Mouse (Mus musculus) small intestine, adult 2 months (tissue): Measurements from ENCODE around the gene Syt13. TPM values are rescaled to one million over a fixed set of nuclear protein-coding genes. Genes with fewer than 3 reads are reported as not detected.

Experiments
- H3K27ac ChIP-seq: fragments of 200-500 bp; 2 replicates; pipeline ENCODE4 v1.5.1; 2012; ENCODE audit warnings: low read depth, low read length, control low read depth, inconsistent platforms; ENCODE audit not compliant: insufficient read depth
- H3K27me3 ChIP-seq: fragments of 200-500 bp; 2 replicates; pipeline ENCODE4 v1.6.1; 2012; ENCODE audit warnings: mild to moderate bottlenecking, moderate library complexity, low read length, inconsistent platforms; ENCODE audit not compliant: control insufficient read depth, insufficient read depth
- H3K36me3 ChIP-seq: fragments of 200-500 bp; 2 replicates; pipeline ENCODE4 v1.6.1; 2012; ENCODE audit warnings: mild to moderate bottlenecking, low read length, control low read depth, inconsistent platforms; ENCODE audit not compliant: control insufficient read depth, insufficient read depth
- H3K4me1 ChIP-seq: fragments of 200-500 bp; 2 replicates; pipeline ENCODE4 v1.6.1; 2012; ENCODE audit warnings: low read length, inconsistent platforms, mixed read lengths; ENCODE audit not compliant: control insufficient read depth, insufficient read depth, insufficient read length
- H3K4me3 ChIP-seq: fragments of 200-500 bp; 2 replicates; pipeline ENCODE4 v1.5.1; 2012; ENCODE audit warnings: low read depth, mild to moderate bottlenecking, control low read depth, inconsistent platforms, low read length, moderate library complexity
- CTCF ChIP-seq: fragments of 200-500 bp; IDR thresholded peaks from 2 replicates; pipeline ENCODE4 v1.5.1; 2012; ENCODE audit warnings: low read depth, mild to moderate bottlenecking, control low read depth, inconsistent platforms, low read length, moderate library complexity, mixed read lengths; ENCODE audit not compliant: insufficient replicate concordance, insufficient read length; ENCODE audit errors: extremely low read depth
- POLR2A ChIP-seq: fragments of 200-500 bp; IDR thresholded peaks from 2 replicates; pipeline ENCODE4 v1.6.1; 2012; ENCODE audit warnings: low read depth, mild to moderate bottlenecking, control low read depth, inconsistent platforms, low read length, moderate library complexity
- WGBS: fragments of 180-500 bp; shearing (Covaris S2); methylation state at CpG from one replicate; pipeline ENCODE4 v1.1.7; 2018; 5-methylcytosine and 5-hydroxymethylcytosine counted together
- polyA plus RNA-seq: library from polyadenylated mRNA; depleted of rRNA; stranded (reverse); fragments of >200 nt; gene quantifications from 2 replicates; pipeline ENCODE4 v1.2.3, GENCODE M21; 2012

The Syt13 gene
- polyA plus RNA-seq, 1 experiment = 3.7 TPM

DNA sequence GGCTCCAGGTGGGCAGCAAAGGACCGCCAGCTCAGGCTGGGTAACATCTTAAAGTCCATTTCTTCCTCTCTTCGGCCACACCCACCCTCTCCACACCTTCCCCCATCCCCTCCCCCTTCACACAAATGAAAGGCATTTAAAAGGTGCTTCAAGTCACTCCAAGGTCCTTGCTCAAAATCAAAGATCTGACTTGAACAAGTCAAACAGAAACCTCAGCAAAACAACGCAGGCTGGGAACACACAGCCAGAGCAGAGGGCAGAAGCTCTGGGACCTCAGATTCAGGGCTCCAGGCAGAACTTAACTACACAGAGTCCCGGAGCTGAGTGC lies 52.9 kb downstream of the Syt13 start:
- H3K27ac ChIP-seq = no peak overlapping the region
- H3K4me1 ChIP-seq = no peaks in the 10 kb centered on the region
- H3K27me3 ChIP-seq = no peaks in the 10 kb centered on the region
- H3K36me3 ChIP-seq = no peaks in the 10 kb centered on the region
- no peak overlapping the region for H3K4me3 ChIP-seq
- TF ChIP-seq CTCF = no peak
- TF ChIP-seq POLR2A = no peak
- WGBS = 31% methylated on average over 4 of the region's 4 CpGs

DNA sequence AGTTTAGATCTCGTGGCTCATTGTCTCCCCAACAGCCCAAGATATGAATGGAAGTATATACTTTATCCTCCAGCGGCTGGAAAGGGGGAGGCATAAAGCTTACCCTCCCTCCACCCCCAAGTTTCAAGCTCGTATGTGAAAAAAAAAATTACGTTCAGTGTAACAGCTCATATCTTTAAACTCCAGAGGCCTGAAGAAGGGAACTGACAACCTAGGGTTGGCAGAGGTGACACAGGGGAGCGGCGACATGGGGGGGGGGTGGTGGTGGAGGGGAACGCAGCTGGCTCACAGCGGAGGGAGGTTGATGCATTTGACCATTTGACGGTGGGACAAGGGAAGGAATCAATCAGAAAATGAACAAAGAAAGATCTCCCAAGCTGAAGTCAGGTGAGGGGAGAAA lies 56.2 kb downstream of the Syt13 start:
- WGBS = 87% methylated on average over 9 of the region's 9 CpGs
- Histone ChIP-seq H3K4me3 (no peak overlapping the region), H3K36me3 (no peaks in the 10 kb centered on the region), H3K27me3 (no peaks in the 10 kb centered on the region), H3K4me1 (no peaks in the 10 kb centered on the region), H3K27ac (no peak overlapping the region)
- TF ChIP-seq CTCF (no peak), POLR2A (no peak)

DNA sequence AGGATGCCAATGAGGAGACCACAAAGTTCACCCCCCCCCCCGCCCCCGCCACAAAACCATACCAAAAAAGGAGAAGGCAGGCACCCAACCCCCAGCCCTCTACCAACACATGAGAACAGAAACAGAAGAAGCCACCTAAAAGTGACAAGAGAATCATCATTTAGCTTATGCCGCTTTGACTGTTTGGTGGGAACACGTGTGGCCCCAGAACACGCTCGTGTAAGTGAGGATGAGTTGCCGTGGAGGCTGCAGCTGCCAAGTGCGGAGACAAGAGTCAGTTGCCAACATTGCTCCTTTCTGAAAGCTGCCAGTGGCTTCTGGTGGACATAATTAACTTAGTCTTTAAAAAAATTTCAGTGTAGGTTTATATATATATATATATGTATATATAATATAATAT lies 56.6 kb downstream of the Syt13 start:
- Histone ChIP-seq H3K36me3 (no peaks in the 10 kb centered on the region), H3K27me3 (no peaks in the 10 kb centered on the region), H3K27ac (no peak overlapping the region), H3K4me3 (no peak overlapping the region), H3K4me1 (no peaks in the 10 kb centered on the region)
- 91% methylated on average over 8 of the region's 8 CpGs for WGBS
- TF ChIP-seq POLR2A (no peak), CTCF (no peak)

DNA sequence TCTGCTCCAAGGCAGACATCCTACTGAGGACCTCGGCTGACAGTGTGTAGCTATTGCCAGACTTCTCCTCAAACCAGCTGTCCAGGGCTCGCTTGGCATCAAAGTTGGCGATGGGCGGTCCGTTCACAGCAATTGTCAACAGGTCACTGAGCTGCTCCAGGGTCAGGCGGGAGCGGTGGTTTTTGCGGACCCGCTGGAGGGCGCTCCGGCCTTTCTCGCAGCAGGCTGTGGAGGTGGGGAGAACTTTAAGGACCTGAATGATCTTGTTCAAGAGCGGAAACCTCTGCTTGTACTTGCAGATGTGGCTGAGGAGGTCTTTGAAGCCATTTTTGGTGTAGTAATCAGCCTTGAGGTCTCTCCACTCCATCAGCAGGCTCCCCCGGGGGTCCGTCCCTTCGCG lies 57.2 kb downstream of the Syt13 start:
- no peak for TF ChIP-seq POLR2A
- H3K27ac ChIP-seq = no peak overlapping the region
- no peak overlapping the region for H3K4me3 ChIP-seq
- 95% methylated on average over 17 of the region's 17 CpGs for WGBS
- H3K27me3 ChIP-seq = no peaks in the 10 kb centered on the region
- no peaks in the 10 kb centered on the region for H3K36me3 ChIP-seq
- H3K4me1 ChIP-seq = no peaks in the 10 kb centered on the region

DNA sequence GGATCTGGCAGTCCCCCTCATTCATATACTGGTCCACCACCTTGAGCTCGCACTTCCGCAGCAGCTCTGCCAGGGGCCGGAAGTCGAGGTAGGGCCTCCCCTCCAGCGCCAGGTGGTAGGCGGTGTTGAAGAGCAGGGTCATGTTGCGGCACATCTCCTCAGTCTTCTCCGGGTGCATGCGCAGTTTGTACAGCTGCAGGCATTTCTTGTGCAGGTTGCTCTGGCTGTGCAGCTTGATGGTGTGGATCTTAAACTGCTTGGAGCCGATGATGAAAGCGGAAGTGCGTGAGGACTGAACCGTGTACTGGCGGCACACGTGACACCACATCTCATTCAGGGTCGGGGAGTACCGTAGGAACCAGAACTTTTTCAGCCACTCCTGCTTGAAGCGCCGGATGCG lies 58.7 kb downstream of the Syt13 start:
- no peaks in the 10 kb centered on the region for H3K27me3 ChIP-seq
- H3K4me1 ChIP-seq = no peaks in the 10 kb centered on the region
- WGBS = 96% methylated on average over 20 of the region's 20 CpGs
- H3K27ac ChIP-seq = no peak overlapping the region
- no peaks in the 10 kb centered on the region for H3K36me3 ChIP-seq
- TF ChIP-seq POLR2A (no peak), CTCF (no peak)
- no peak overlapping the region for H3K4me3 ChIP-seq

DNA sequence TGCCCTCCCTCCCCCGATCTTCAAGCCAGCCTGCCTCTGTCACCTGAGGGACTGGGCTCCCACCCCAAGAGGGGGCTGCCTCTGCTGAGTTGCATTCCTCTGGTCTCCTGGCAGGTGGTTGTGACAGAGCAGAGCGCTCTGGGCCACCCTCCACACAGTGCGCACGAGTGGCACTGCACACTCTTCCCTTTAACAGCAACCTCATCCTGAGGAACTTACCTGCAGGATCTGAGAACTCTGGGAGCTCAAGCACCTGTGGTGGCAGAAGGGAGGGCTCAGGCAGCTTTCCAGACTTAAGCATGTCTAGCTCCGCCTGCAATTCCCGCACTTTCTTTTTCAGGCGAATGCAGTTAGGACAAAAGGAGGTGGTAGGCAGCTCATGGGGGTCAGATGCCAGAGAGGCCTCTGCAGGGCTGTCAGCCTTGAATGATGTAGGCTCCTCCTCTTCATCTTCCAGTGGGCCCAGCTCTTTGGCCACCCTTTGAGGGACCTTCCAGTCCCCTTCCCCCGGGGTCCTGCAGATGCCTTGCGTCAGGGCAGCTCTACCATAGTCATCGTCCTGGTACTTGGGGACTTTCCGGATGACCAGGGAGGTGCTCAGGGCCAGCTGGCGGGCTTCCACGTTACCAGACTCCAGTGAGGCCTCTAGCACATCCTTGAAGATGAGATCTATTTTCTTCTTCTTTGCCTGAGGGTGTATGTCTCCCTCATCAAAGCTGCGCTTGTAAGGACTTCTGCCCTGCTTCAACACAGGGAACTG lies 60.3 kb downstream of the Syt13 start:
- H3K36me3 ChIP-seq = no peaks in the 10 kb centered on the region
- no peak for TF ChIP-seq CTCF
- no peak for TF ChIP-seq POLR2A
- no peak overlapping the region for H3K27ac ChIP-seq
- H3K4me3 ChIP-seq = no peak overlapping the region
- no peaks in the 10 kb centered on the region for H3K27me3 ChIP-seq
- H3K4me1 ChIP-seq = no peaks in the 10 kb centered on the region
- 83% methylated on average over 14 of the region's 14 CpGs for WGBS

DNA sequence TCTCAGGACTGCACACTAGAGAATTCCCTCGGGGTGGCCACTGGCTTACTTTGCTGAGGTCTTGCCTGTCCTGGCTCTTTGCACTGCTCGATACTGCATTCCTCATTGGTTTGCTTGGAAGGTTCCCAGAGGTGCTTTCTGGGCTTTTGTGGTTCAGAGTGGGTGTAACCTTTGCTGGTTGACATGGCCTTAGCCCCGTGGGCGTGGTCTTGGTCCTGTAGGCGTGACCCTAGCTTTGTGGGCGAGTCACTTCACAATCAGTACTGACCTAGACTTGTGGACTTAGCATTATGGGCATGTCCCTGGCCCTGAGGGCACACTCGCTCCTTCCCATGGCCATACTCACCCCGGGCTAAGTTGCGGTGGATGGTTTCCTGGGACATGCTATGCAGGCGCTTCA lies 65.3 kb downstream of the Syt13 start:
- Histone ChIP-seq H3K4me1 (peaks cover 3% of the 10 kb centered on the region; the same call in 1 of the 2 replicates), H3K36me3 (no peaks in the 10 kb centered on the region), H3K27me3 (no peaks in the 10 kb centered on the region), H3K4me3 (no peak overlapping the region), H3K27ac (no peak overlapping the region)
- WGBS = 70% methylated on average over 10 of the region's 10 CpGs
- TF ChIP-seq POLR2A (no peak), CTCF (no peak)
